18 mouse cellular contexts compared by ENCODE assay signal in the genomic region with DNA sequence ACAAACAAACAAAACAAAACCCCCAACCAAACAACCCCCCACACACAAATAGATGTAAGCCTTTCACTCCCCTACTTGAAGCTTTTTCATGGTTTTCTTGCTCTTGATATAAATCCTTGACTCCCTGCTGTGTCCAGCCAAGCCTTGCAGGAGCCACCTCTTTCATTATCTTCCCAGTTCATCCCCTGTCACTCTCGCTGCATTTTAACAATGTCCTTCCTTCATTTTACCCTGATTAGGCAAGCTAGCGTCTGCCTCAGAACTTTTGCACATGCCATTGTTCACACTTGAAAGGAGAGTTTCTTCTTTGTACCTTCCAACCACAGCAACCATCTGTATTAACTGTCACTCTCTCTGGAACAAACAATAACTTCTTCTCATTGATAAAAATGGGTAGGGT.
"Had no signal": no experiment of that assay in that cellular context is flagged by ENCODE, and none has a peak within 500 bp of the region (broad histone marks: within the 10 kb centered on the region; RNA-seq: fewer than 3 reads in every experiment).

No protein-coding gene starts in this region.

- H3K27ac ChIP-seq: left cerebral cortex, adult 2 months; limb, embryonic 10.5 days; liver, embryonic 15.5 days; neural tube, embryonic 15.5 days had no signal

- H3K27me3 ChIP-seq: liver, embryonic 15.5 days; megakaryocyte, embryonic 14.5 days; neural tube, embryonic 15.5 days had no signal

- H3K4me2 ChIP-seq: liver, embryonic 11.5 days; liver, embryonic 15.5 days; lung, embryonic 14.5 days; neural tube, embryonic 15.5 days had no signal

- H3K36me3 ChIP-seq: limb, embryonic 10.5 days; liver, embryonic 15.5 days had no signal

- DNase-seq: kidney, adult 18-20 months; kidney, postnatal 10 days; kidney, postnatal 4 days; lung, embryonic 14.5 days; lung, postnatal 10 days; lung, postnatal 4 days; midbrain, embryonic 14.5 days; right cerebral cortex, postnatal 4 days; spleen, adult 18-20 months; thymus, adult 18-20 months; thymus, postnatal 25 days had no signal

- H3K9me3 ChIP-seq: limb, embryonic 10.5 days; liver, embryonic 15.5 days; neural tube, embryonic 15.5 days had no signal

- H3K9ac ChIP-seq: liver, embryonic 15.5 days; lung, embryonic 14.5 days; neural tube, embryonic 15.5 days had no signal

- H3K4me3 ChIP-seq: left cerebral cortex, adult 2 months; limb, embryonic 10.5 days; liver, embryonic 15.5 days; megakaryocyte, embryonic 14.5 days; myocyte; neural tube, embryonic 15.5 days had no signal

- H3K4me1 ChIP-seq: liver, embryonic 15.5 days; megakaryocyte, embryonic 14.5 days had no signal
